Mouse (Mus musculus) G1E (cell line): ENCODE measurements around the gene Pygo2.

Source experiments
- CTCF ChIP-seq: IDR thresholded peaks from 2 replicates; pipeline ENCODE4 v1.5.1; 2012; ENCODE audit warnings: low read depth, low read length, inconsistent platforms, mixed read lengths
- GATA1 ChIP-seq: IDR thresholded peaks from 2 replicates; pipeline ENCODE4 v1.6.1; 2012; ENCODE audit warnings: borderline replicate concordance, low read length, inconsistent platforms, mixed read lengths
- POLR2AphosphoS5 ChIP-seq: IDR thresholded peaks from 2 replicates; pipeline ENCODE4 v1.6.1; 2012; ENCODE audit warnings: low read depth, low read length, inconsistent platforms; ENCODE audit not compliant: insufficient replicate concordance

GRCm38 (mm10) chr3:89417840-89418169 lies 12.2 kb upstream of the Pygo2 start:
- TF ChIP-seq CTCF = no peak
- TF ChIP-seq GATA1 = no peak
- TF ChIP-seq POLR2AphosphoS5 = no peak
